Mouse (Mus musculus) urinary bladder, adult 2 months (tissue): ENCODE measurements around the gene Mrps24. TPM values are rescaled to one million over a fixed set of nuclear protein-coding genes. Genes with fewer than 3 reads are reported as not detected.

Source experiments
- DNase-seq: peaks from one replicate; pipeline ENCODE4 v3.0.0; 2022; ENCODE audit warnings: low spot score
- polyA plus RNA-seq: library from polyadenylated mRNA; depleted of rRNA; stranded (reverse); fragments of >200 nt; gene quantifications from 2 replicates; pipeline ENCODE4 v1.2.3, GENCODE M21; 2012; rRNA removed

Gene Mrps24
- polyA plus RNA-seq, 1 experiment: 81.2 TPM

DNA sequence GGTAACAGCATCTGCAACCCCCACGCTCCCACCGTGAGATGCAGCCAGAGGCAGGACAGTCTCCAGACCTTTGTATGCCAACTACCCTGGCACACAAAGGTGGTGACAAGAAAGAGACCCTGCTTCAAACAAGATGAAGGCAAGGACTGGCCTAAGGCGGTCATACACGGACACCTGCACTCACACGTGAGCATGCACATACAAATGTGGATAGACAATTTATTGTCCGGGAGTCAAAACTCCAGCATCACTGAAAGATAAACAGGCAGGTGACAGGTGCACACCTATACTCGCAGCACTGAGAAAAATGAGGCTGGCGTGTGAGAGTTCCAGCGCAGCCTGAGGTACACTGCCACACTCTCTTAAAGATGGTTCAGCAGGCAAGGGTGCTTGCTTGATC is 9.5 kb downstream of the Mrps24 start:
- DNase-seq: no peak

- no peak for DNase-seq
Observed at GRCm38 (mm10) chr11:5703341-5703740, 12.1 kb downstream of the Mrps24 start.

GRCm38 (mm10) chr11:5702957-5703332 is 12.5 kb downstream of the Mrps24 start:
- DNase-seq: no peak

DNA sequence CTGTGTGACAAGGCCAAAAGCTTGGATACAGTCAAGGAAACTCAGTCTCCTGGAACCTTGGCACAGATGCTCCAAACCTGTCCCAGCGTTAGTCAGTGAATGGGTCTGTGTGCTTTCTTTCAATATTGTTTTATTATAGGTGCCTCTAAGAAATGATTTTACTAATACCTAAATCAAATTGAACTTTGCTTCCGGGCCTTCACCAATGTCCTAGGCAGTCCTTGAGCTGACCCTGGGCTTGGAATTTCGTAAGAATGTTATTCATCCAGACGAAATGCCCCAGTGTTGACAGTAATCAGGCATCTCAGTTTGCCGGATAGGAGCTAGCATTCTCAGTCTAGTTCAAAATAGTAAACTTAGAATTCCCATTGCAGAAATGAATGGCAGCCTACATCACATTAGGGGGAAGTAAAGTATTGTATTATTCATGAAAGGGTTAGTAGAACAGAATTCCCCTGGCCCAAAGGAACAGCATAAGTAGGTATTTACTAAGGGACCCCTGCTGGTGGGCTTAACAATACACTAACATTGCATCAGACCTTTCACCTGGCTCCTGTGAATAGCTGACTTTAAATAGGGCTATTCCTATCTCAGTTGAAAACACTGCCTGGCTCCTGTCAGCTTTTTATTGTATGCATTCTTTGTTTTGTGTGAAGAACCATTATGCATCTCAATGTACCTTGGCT is 13.1 kb downstream of the Mrps24 start:
- DNase-seq: no peak

GRCm38 (mm10) chr11:5701821-5702220 is 13.7 kb downstream of the Mrps24 start:
- no peak for DNase-seq

- no peak for DNase-seq
Observed at GRCm38 (mm10) chr11:5701300-5701699, 14.2 kb downstream of the Mrps24 start.

GRCm38 (mm10) chr11:5700808-5701207 is 14.7 kb downstream of the Mrps24 start:
- DNase-seq: no peak

DNA sequence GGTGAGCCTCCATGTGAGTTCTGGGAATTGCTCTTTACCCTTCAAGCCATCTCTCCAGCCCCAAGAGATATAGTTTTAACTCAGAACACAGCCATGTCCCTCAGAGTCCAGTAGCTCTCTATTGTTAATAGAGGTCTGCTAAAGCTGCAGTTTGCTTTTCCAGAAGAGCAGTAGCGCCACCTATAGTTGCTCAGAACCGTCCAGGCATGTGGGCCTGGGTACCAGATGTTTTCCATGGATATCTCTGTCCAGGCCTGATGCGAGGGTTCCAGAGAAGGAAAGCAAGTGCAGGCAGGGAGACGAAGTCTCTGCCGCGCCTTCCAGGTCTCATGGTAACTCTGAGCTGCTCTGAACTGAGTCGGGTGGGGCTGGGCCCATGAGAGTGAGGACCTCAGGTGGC is 23.7 kb downstream of the Mrps24 start:
- no peak for DNase-seq

- DNase-seq: no peak
Observed at GRCm38 (mm10) chr11:5684283-5684682, 31.2 kb downstream of the Mrps24 start.

DNA sequence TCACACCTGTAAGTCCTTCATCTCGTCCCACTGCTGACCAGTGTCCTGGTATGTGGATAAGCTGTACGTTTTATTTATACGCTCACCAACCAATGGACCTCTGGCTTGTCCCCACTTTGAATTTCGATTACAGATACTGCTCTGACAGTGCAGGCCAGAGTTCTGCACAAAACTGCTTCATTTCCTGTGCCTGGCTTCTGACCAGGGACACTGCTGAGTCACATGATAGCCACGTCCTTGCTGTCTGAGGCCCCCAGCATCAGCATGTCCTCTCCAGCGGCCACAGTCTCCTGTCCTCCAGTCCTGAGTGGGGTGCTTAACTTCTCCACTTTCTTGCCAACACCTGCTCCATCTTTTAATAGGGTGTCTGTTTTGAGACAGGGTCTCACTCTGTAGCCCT is 32.9 kb downstream of the Mrps24 start:
- DNase-seq: no peak

Other genes starting within 250 kb of the Mrps24 start
- gene Xbp1, start 195.0 kb downstream of the Mrps24 start, polyA plus RNA-seq: 87.8 and 89.4 TPM in 2 replicates
- gene Ccdc117, start 173.5 kb downstream of the Mrps24 start, polyA plus RNA-seq: 12.8 and 13.5 TPM in 2 replicates
- not detected in 2 replicates for gene Ankrd36, start 146.0 kb downstream of the Mrps24 start, polyA plus RNA-seq
- 20.2 and 21.0 TPM in 2 replicates for gene Urgcp, start 46.7 kb upstream of the Mrps24 start, polyA plus RNA-seq
- gene Dbnl, start 72.8 kb upstream of the Mrps24 start, polyA plus RNA-seq: 97.5 and 103 TPM in 2 replicates
- gene Pgam2, start 88.1 kb upstream of the Mrps24 start, polyA plus RNA-seq: 0.58 and 0.75 TPM in 2 replicates
- 28.0 and 30.4 TPM in 2 replicates for gene Polm, start 122.3 kb upstream of the Mrps24 start, polyA plus RNA-seq
- 110 and 160 TPM in 2 replicates for gene Aebp1, start 146.3 kb upstream of the Mrps24 start, polyA plus RNA-seq
- 36.4 and 43.2 TPM in 2 replicates for gene Pold2, start 162.6 kb upstream of the Mrps24 start, polyA plus RNA-seq
- gene Myl7, start 183.1 kb upstream of the Mrps24 start, polyA plus RNA-seq: 1.4 and 3.7 TPM in 2 replicates
- 0.03 and 0.08 TPM in 2 replicates for gene Gck, start 234.4 kb upstream of the Mrps24 start, polyA plus RNA-seq
- 35.5 and 45.1 TPM in 2 replicates for gene Ykt6, start 240.0 kb upstream of the Mrps24 start, polyA plus RNA-seq